Mouse (Mus musculus) layer of hippocampus, adult 2 months (tissue): ENCODE data around the gene Nudc. TPM values are rescaled to one million over a fixed set of nuclear protein-coding genes. Genes with fewer than 3 reads are reported as not detected.
"Not testable (repeated sequence)": the region's sequence is repeated elsewhere in the genome, so short reads cannot be mapped to it uniquely, and the experiment has no call there.

ENCODE experiments used
- DNase-seq, 2 experiments: peaks; one replicate each; pipeline ENCODE4 v3.0.0; 2022; ENCODE audit warnings: low spot score in 2 of 2
- H3K27ac ChIP-seq: fragments of 200-600 bp; 2 replicates; pipeline ENCODE4 v1.8.1; 2022
- H3K4me3 ChIP-seq: fragments of 200-600 bp; 2 replicates; pipeline ENCODE4 v1.8.1; 2022; ENCODE audit warnings: mild to moderate bottlenecking
- CTCF ChIP-seq: fragments of 200-600 bp; conservative IDR thresholded peaks from 2 replicates; pipeline ENCODE4 v1.8.1; 2022; ENCODE audit warnings: antibody characterized with exemption, mild to moderate bottlenecking, moderate library complexity
- total RNA-seq, 2 experiments: library from RNA; stranded (reverse); gene quantifications; 2 replicates each; pipeline ENCODE4 v1.2.3; 2021

Nudc gene
- total RNA-seq, 2 experiments from 2014 or later, result 123 to 128 TPM

DNA sequence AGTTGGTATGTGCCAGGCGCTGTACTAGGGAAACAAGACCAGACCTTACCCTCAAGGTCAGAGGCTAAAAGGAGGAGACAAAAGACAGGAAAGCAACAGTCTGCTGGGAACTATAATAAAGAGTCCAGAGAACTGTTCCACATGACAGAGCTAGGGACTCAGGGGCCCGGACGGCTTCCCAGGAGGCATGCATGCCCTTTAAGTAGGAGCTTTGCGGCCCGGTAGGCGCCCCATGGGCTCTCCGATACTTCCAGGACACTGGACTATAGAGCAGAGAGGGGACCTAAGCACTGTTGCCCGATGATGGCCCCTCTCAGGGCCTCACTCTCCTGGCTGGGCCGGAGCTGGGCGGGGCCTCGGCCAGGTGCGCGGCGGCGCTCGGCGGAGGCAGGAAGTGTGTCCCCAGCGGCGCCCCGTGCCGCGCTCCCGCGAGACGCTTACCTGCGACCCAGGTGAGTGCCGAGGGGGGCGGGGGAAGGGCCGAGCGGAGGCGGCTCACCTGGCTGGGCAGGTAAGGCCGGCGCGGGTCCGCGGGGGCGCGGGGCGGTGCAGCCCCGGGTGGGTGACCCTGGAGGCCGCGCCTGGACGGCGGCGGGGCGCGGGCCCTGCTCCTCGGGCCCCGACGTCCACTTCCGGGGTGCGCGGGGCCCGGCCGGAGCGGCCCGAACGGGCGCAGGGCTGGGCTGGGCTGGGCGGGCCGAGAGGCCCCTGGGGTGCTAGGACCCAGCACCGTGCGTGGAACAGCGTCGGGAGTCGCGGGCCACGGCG lies 27.0 kb downstream of the Nudc start, which contains the start of gene Kdf1:
Kdf1 (plus strand) TSS at position 363 of the 768 bp plus-strand sequence.
- no peak for DNase-seq
- no peak within 1 kb of the TSS for H3K27ac ChIP-seq
- TF ChIP-seq CTCF, result no peak
- H3K4me3 ChIP-seq, result no peak within 1 kb of the TSS

- DNase-seq, result peak; percentile 72 to 88
- peak; percentile 91 for TF ChIP-seq CTCF
- Histone ChIP-seq H3K4me3 (no peak overlapping the region), H3K27ac (no peak overlapping the region)
Observed at GRCm38 (mm10) chr4:133512972-133513371, 32.8 kb downstream of the Nudc start.

GRCm38 (mm10) chr4:133512511-133512910 lies 33.3 kb downstream of the Nudc start:
- H3K27ac ChIP-seq, DNase-seq, H3K4me3 ChIP-seq: not testable (repeated sequence)

GRCm38 (mm10) chr4:133511050-133511449 lies 34.7 kb downstream of the Nudc start:
- H3K27ac ChIP-seq, result no peak overlapping the region
- DNase-seq, result no peak
- TF ChIP-seq CTCF, result no peak
- no peak overlapping the region for H3K4me3 ChIP-seq

DNA sequence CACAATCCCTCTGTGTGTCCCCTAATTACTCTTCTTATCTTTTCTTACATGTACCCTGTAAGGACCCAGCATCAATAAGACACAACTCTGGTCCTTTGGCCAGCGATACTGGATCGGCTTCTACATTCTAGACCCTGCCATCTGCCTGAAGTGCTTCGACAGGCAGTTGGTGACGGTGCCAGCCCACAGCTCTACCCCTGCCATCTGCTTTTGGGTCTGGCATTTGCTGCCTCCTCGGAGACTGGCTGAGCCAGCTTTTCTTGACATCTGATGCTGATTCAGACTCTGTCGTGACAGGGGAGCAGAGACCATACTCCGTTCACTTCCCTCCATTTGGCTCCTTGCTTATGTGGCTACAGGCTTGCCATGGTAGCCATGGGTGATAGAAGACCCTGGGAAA lies 36.8 kb downstream of the Nudc start:
- DNase-seq, result peak; percentile 75
- no peak overlapping the region for H3K4me3 ChIP-seq
- H3K27ac ChIP-seq, result peak overlapping the region; percentile 39; the same call in 1 of the 2 replicates
- no peak for TF ChIP-seq CTCF

GRCm38 (mm10) chr4:133506573-133506972 lies 39.2 kb downstream of the Nudc start:
- H3K4me3 ChIP-seq, result no peak overlapping the region
- no peak for DNase-seq
- TF ChIP-seq CTCF, result no peak

DNA sequence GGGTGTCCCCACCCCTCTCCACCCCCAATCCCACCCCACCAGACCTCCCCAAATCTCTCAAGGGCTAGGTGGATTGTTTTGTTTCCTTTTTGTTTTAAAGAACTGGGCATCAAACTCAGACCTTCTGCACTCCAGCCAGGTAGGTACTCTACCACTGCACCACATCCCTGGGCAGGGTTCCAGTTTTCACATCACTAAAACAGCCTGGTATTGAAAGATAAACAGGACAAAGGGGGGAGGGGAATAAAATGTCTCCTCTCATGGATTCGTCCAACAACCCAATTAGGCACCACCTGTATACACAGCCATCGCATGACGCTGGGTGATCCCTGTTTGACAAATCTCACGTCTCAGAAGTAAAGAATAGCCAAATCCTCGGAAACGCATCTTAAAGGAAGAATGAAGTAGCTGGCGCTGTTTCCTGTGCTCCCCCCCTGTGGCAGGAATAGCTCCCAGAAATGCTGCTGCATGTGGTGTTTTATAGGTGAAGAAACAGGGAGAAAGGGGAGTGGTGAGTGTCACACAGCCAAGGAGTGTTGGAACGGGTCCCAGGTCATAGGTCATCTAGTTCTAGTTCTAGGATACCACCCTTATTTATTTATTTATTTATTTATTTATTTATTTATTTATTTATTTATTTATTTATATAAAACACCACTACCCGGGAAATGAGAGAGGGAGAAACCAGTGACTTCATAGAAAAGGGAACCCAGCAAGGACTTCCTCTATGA lies 40.9 kb downstream of the Nudc start:
- TF ChIP-seq CTCF, result no peak
- Histone ChIP-seq H3K4me3 (no peak overlapping the region), H3K27ac (no peak overlapping the region)
- no peak for DNase-seq

More at GRCm38 (mm10) chr4:133506573-133506972, 39.2 kb downstream of the Nudc start:
- H3K27ac ChIP-seq, result no peak overlapping the region

- no peak for TF ChIP-seq CTCF
- H3K27ac ChIP-seq, result no peak overlapping the region
Observed at GRCm38 (mm10) chr4:133504300-133504699, 41.5 kb downstream of the Nudc start.

GRCm38 (mm10) chr4:133501514-133501913 lies 44.3 kb downstream of the Nudc start:
- no peak for TF ChIP-seq CTCF
- H3K27ac ChIP-seq, result no peak overlapping the region
- H3K4me3 ChIP-seq, result no peak overlapping the region
- no peak for DNase-seq

More at GRCm38 (mm10) chr4:133504300-133504699, 41.5 kb downstream of the Nudc start:
- H3K4me3 ChIP-seq, result no peak overlapping the region
- no peak for DNase-seq

DNA sequence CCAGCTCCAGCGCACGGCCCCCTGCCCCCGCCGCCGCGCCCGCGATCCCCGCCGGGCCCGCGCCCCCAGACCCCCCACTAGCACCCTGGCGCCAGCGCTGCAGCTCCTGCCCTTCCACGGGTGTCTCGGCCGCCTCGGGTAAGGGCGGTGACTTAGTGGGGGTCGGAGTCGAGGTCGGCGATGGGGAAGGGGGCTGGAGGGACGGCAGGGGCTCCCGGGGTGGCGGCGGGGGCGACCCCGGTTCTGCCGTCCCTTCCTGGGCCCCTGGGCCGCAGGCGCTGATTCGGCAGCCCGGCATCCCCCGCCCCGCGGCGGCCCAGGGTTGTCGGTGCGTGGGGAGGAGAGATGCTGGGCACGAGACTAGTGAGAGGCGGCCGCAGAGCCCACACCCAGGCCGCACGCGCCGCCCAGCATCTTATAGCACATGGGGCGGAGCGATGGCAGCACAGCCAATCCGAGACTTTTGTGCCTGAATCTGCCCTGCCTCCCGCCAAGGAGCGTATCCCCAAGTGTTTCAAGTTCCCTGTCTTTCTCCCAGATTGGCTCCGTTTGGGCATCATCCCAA lies 47.6 kb downstream of the Nudc start, which contains the start of gene Trnp1:
Trnp1 (minus strand) TSS at position 391 of the 565 bp plus-strand sequence.
- Histone ChIP-seq H3K27ac (peak within 1 kb of the TSS; percentile 86), H3K4me3 (peak within 1 kb of the TSS; percentile 70)
- DNase-seq, result peak; percentile 83 to 89
- no peak for TF ChIP-seq CTCF

GRCm38 (mm10) chr4:133497461-133498159 lies 48.2 kb downstream of the Nudc start:
- no peak for DNase-seq
- Histone ChIP-seq H3K4me3 (peak overlapping the region; percentile 70), H3K27ac (peak overlapping the region; percentile 86)
- no peak for TF ChIP-seq CTCF

- DNase-seq, result no peak
- peak overlapping the region; percentile 70 for H3K4me3 ChIP-seq
- peak overlapping the region; percentile 86 for H3K27ac ChIP-seq
- no peak for TF ChIP-seq CTCF
Observed at GRCm38 (mm10) chr4:133496738-133497445, 48.9 kb downstream of the Nudc start.
